Mouse (Mus musculus): ENCODE results near the gene Il33.
"Not testable (repeated sequence)": the region's sequence is repeated elsewhere in the genome, so short reads cannot be mapped to it uniquely, and the experiment has no call there.

Il33 gene

GRCm38 (mm10) chr19:29940239-29940638 is 15.3 kb downstream of the Il33 start:
- DNase-seq (ENCODE audit: low spot score in 2 of 2), result no peak

- no peak for DNase-seq (ENCODE audit: low spot score in 2 of 2)
Observed at GRCm38 (mm10) chr19:29941208-29941607, 16.3 kb downstream of the Il33 start.

- no peak for DNase-seq (ENCODE audit: low spot score in 2 of 2)
Observed at GRCm38 (mm10) chr19:29942358-29942757, 17.4 kb downstream of the Il33 start.

GRCm38 (mm10) chr19:29944426-29944825 is 19.5 kb downstream of the Il33 start:
- DNase-seq (ENCODE audit: low spot score in 2 of 2), result no peak

GRCm38 (mm10) chr19:29944935-29945334 is 20.0 kb downstream of the Il33 start:
- DNase-seq (ENCODE audit: low spot score in 2 of 2), result not testable (repeated sequence)

GRCm38 (mm10) chr19:29945557-29946422 is 20.9 kb downstream of the Il33 start:
- DNase-seq (ENCODE audit: low spot score in 2 of 2), result no peak

- DNase-seq (ENCODE audit: low spot score in 2 of 2), result no peak
Observed at GRCm38 (mm10) chr19:29946423-29946716, 21.5 kb downstream of the Il33 start.

- no peak for DNase-seq (ENCODE audit: low spot score in 2 of 2)
Observed at GRCm38 (mm10) chr19:29947056-29947455, 22.1 kb downstream of the Il33 start.

- peak; percentile 54 to 74 for DNase-seq (ENCODE audit: low spot score in 2 of 2)
Observed at GRCm38 (mm10) chr19:29947891-29948801, 23.2 kb downstream of the Il33 start.

GRCm38 (mm10) chr19:29952538-29952937 is 27.6 kb downstream of the Il33 start:
- DNase-seq (ENCODE audit: low spot score in 2 of 2), result no peak

- no peak for DNase-seq (ENCODE audit: low spot score in 2 of 2)
Observed at GRCm38 (mm10) chr19:29953833-29954232, 28.9 kb downstream of the Il33 start.

- DNase-seq (ENCODE audit: low spot score in 2 of 2), result no peak
Observed at GRCm38 (mm10) chr19:29955454-29955853, 30.5 kb downstream of the Il33 start.

GRCm38 (mm10) chr19:29960906-29961305 is 36.0 kb downstream of the Il33 start:
- DNase-seq (ENCODE audit: low spot score in 2 of 2), result no peak

- DNase-seq (ENCODE audit: low spot score in 2 of 2), result no peak
Observed at GRCm38 (mm10) chr19:29961842-29962241, 36.9 kb downstream of the Il33 start.

GRCm38 (mm10) chr19:29963598-29964092 is 38.7 kb downstream of the Il33 start:
- no peak for DNase-seq (ENCODE audit: low spot score in 2 of 2)

- DNase-seq (ENCODE audit: low spot score in 2 of 2), result no peak
Observed at GRCm38 (mm10) chr19:29967960-29968359, 43.0 kb downstream of the Il33 start.

- peak in 1 of 2 experiments; percentile 13 for DNase-seq (ENCODE audit: low spot score in 2 of 2)
Observed at GRCm38 (mm10) chr19:29973396-29973795, 48.5 kb downstream of the Il33 start.

GRCm38 (mm10) chr19:29978847-29979246 is 53.9 kb downstream of the Il33 start:
- no peak for DNase-seq (ENCODE audit: low spot score in 2 of 2)

- DNase-seq (ENCODE audit: low spot score in 2 of 2), result no peak
Observed at GRCm38 (mm10) chr19:29979452-29980089, 54.7 kb downstream of the Il33 start.

- no peak for DNase-seq (ENCODE audit: low spot score in 2 of 2)
Observed at GRCm38 (mm10) chr19:29984208-29985005, 59.5 kb downstream of the Il33 start.

- DNase-seq (ENCODE audit: low spot score in 2 of 2), result no peak
Observed at GRCm38 (mm10) chr19:29986464-29987091, 61.7 kb downstream of the Il33 start.

All from urinary bladder, adult 18-20 months (tissue).